Mouse (Mus musculus): ENCODE data around the gene Arhgap8.

DNA sequence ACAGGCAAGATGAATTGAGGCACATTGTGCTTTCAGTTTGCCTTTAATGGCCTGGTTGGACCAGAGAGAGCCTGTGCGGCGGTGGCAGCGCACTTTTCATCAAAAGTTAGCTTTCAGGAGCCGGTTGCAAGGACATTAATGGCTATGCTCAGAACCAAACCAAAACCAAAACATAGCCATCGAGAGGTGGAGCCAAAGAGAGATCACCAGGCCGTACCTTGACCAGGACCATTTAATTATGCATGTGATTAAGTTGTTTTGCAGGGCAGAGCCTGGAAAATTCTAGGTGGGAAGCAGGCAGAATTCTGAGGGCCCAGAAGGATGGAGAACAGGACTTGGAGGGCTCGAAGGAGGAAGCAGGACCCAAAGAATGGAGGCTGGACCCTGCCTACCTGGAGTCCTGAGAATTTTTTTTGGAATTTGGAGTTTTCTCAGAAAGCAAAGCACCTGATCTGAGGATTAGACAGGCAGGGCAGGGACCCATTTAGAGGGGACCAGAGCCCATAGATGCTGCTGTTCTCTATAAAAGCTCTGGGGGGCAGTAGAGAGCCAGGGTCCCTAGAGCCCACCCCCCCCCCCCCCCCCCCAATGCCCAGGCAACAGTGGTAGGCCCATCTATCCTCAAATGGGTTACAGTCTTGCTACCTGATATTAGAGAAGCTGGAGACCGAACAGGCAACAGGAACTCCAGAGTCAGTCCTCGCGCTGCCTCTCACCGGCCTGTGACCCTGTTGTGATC lies 45.4 kb upstream of the Arhgap8 start:
- TF ChIP-seq CTCF (IDR thresholded peaks at IDR 0.05; ENCODE audit: low read depth) (peak; percentile 40), EP300 (IDR thresholded peaks at IDR 0.05; ENCODE audit: low read depth) (no peak)
